Mouse (Mus musculus) bone marrow, adult 2 months (tissue): ENCODE measurements around the gene Klhdc7b.

Experiments used
- CTCF ChIP-seq: fragments of 200-500 bp; IDR thresholded peaks from 2 replicates; pipeline ENCODE4 v1.5.1; 2011; ENCODE audit warnings: low read length, control low read depth; ENCODE audit not compliant: control insufficient read depth, insufficient read depth
- POLR2A ChIP-seq: fragments of 200-500 bp; IDR thresholded peaks from 2 replicates; pipeline ENCODE4 v1.6.1; 2011; ENCODE audit warnings: low read depth, mild to moderate bottlenecking, control low read depth, low read length, borderline replicate concordance; ENCODE audit not compliant: control insufficient read depth

GRCm38 (mm10) chr15:89387127-89387526 lies 2.4 kb downstream of the Klhdc7b start:
- TF ChIP-seq CTCF = no peak
- TF ChIP-seq POLR2A = no peak
